Mouse (Mus musculus) cortical plate, adult 2 months (tissue): ENCODE results near the gene Snapc4.

Source experiments
- CTCF ChIP-seq: fragments of 200-500 bp; IDR thresholded peaks from 2 replicates; pipeline ENCODE4 v1.5.1; 2011; ENCODE audit warnings: mild to moderate bottlenecking, control low read depth, low read length; ENCODE audit not compliant: insufficient read depth; ENCODE audit errors: extremely low read depth
- POLR2A ChIP-seq: fragments of 200-500 bp; IDR thresholded peaks from 2 replicates; pipeline ENCODE4 v1.6.1; 2011; ENCODE audit warnings: mild to moderate bottlenecking, low read length, control low read depth; ENCODE audit not compliant: insufficient read depth; ENCODE audit errors: extremely low read depth

- TF ChIP-seq CTCF (peak; percentile 60), POLR2A (peak; percentile 52)
Measured at GRCm38 (mm10) chr2:26351358-26352290, 28.8 kb downstream of the Snapc4 start, which contains the start of gene Dnlz.
